Mouse (Mus musculus) left cerebral cortex, adult 18-20 months (tissue): Measurements from ENCODE around the gene Nlk. TPM values are rescaled to one million over a fixed set of nuclear protein-coding genes. Genes with fewer than 3 reads are reported as not detected.
"Not testable (repeated sequence)": the region's sequence is repeated elsewhere in the genome, so short reads cannot be mapped to it uniquely, and the experiment has no call there.

ENCODE experiments used
- DNase-seq, 2 experiments: peaks; one replicate each; pipeline ENCODE4 v3.0.0; 2021 to 2022; ENCODE audit warnings: low spot score in 2 of 2, mixed read lengths in 1 of 2
- total RNA-seq, 2 experiments: library from RNA; stranded (reverse); gene quantifications; 2 replicates each; pipeline ENCODE4 v1.2.3; 2021

The Nlk gene
- total RNA-seq, 2 experiments from 2014 or later, result 103 to 113 TPM

DNA sequence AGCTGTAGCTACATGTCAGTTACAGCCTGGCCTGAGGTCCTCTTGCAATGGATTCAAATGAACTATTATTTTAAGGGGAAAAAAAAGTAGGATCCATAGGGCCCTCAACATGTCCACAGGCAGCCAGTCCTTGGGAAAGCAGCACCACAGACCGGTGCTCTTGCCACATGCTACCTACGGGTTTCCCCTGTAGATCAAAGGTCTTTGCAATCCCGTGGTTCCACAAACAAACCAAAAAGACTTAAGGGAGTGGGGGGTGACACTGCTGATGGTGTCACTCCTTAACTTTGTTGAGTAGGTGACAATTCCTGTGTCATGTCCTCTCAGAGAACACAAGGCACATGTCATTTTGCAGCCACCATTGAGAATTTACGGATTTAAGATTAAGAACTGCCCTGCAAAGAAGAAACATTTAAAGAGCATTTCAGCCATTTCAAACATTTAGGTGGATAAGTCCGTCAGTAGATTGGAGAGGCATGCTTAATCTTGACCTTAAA lies 147.6 kb downstream of the Nlk start:
- no peak for DNase-seq

DNA sequence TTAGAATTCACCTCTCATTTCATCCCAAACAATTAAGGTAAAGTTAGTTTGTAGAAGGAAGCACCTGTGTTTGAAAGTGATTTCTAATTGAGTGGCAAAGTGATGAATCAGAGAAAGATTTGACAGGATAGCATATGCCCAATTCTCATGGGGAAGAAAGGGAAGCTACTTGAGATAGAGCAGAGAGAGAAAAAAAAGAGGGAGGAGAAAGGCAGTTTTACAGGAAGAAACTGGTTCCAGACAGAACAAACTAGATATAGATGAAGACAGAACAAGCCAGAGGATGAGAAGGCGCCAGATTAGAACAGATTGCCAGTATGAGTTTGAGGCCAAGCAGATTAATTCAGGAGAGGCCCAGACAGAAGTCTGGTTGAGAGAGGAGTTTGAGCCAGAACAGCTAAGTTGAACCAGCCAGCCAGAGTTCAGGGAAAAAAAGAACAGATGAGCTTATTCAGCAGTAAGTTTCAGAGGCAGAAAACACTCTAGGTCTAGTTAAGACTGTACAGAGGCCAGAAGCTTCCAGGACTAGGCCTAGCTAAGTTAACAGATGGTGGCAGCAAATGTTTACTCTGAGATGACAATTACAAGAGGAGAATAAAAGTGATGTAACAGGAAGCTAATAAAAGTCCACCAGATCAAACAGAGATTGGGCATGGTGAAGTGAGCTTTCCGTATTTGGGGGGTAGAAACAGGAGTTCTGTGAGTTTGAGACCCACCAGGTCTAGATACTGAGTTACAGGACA lies 149.3 kb downstream of the Nlk start:
- DNase-seq, result no peak

DNA sequence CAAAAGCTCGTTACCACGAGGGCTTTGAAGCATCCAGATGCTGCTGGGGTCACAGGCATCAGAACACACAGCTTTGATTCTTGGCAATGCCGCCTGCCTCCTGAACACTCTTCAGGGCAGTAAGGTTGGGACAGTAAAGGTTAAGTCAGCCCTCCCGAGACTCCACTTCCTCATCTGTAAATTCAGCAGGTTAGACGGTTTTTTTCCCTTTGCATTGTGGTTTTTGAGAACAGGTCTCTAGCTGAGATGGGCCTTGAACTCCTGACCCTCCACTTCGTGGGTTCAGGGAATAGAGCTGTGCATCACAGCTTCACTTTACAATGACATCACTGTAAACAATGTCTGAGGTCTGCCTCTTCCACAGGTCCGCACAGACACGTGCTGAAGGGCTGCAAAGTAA lies 152.0 kb downstream of the Nlk start:
- DNase-seq, result no peak

DNA sequence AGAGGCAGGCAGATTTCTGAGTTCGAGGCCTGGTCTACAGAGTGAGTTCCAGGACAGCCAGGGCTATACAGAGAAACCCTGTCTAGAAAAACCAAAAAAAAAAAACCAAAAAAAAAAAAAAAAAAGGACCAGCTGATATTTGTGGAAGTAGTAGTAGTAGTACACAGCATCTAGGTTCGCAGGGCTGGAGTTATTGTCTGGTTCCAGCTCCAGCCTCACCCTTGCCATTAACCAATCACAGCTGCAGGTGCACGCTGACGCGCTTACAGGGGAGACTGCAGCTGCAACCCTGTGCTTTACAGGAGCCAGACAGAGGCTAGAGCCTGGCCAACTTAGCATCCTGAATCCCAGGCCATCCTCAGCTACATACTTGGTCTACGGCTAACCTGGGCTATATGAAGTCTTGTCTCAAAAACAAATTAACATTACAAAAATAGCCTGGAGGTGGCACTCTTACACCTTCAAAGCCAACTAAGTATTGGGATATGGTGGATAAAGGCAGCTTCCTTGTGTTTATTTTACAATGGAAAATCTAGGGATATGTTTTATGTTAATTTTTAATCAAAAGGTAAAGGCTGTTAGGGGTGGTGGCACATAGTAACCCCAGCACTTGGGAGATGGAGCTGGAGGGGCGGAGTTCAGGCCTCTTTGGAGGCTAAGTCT lies 152.6 kb downstream of the Nlk start:
- no peak for DNase-seq

DNA sequence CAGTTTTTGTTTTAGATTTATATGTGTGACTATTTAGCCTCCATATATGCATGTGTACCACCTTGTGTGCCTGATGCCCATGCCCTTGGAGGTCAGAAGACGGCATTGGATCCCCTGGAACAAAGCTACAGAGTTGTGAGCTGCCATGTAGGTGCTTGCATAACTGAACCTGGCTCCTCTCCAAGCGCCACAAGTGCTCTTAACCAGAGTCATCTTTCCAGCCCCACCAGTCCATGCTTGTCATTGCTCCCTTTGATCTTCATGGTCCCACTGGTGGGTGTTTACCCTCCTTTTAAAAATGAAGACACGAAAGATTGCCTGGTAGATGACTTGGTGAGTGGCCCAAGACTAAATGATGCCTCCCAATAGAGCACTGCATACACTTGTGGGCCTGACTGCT lies 156.8 kb downstream of the Nlk start:
- no peak for DNase-seq

DNA sequence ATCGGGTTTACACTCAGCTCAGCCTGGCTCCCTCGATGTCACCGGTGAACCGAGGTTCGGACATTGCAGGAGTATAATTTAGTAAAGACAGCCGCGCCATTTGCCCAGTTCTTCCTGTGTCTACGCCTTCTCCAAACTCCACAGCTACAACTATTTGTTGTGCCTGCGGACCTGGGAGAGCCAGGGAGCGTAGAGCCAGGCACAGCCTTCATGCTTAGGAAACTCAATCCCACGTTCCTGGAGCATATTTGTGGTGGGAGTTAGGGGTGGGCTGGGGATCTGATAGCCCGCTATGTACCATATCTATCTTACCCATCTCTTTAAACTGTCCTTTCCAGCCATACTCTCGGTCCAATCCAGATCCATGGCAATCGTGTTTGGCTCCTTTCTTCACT lies 160.5 kb downstream of the Nlk start:
- DNase-seq, result no peak

DNA sequence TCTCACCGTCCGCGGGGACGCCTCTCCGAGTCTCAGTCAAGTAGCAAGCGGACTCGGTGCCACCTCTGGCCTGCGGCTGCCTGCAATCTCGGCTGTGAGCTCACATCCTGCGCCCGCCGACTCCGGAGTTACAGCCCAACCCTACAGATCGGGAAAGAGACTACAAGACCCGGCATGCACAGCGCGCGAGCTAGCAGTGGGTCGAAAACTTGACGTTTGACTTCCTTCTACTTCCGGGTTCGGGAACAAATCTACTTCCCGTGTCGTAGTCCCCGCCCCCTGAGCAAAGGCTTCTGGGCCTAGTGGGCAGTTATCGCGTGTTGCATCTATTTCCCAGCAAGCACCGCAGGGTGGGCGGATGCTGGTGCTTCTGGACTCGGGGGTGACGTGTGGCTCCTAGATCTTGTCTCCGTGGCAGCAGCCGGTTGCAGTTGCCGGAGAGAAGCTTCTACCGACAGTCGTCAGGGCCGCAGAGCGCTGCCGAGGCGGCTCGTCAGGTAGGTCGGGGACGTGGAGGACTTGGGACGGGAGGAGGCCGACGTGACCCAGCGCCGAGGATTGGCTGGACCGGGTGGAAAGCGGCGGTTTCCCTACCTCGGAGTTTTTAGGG lies 161.0 kb downstream of the Nlk start, which contains the start of the genes Tnfaip1 and Ift20:
TSS of gene Tnfaip1 (minus strand) at position 253 of the 610 bp plus-strand sequence.
TSS of gene Ift20 (plus strand) at position 282 of the 610 bp plus-strand sequence.
- DNase-seq, result peak; percentile 96 to 98

DNA sequence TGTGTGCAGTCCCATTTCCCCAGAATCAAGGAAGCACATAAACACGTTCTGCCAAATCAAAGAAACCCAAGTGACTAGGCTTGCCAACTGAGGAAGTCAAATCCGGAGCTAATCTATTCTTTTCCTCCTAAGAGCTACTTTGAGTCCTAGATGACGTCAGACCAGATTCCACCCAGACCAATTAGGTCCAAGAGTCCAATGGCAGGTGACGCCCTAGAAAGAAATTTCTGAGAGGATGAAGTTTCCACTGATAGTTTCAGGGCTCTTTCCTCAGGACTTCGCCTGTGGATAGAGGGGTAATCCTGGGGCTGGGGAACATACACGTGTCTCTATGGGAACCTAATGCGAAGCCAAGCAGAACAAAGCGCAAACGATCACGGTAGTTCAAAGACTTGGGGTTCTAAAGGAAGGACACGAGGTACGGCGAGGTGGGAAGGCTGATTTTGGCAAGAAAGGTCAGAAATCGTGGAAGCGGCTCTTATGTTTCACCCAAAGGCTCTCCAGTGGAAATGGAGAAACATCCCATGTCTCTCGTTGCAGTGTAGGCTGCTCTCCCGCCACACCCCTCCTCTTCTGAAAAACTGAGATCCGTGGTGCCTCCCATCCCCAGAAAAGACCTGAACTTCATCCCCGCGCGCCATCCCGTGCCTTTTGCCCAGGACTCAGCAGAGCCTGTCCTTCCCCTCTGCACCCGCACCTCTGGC lies 161.6 kb downstream of the Nlk start:
- no peak for DNase-seq

DNA sequence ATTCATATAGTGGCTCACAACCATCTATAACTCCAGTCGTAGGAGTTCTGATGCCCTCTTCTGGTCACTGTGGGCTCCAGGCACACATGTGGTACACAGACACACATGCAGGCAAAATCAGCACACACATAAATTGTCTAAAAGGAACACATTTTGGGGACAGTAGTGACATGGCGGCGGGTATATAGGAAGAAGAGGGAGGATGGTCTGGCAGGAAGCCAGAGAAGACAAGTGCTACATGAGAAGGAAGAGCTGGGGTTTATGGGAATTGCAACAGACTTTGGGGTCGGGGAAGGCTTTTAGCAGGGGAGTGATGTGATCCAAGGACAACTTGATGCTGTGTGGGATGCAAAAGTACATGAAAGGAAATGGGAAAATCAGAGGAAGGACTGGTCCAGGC lies 162.7 kb downstream of the Nlk start:
- no peak for DNase-seq

DNA sequence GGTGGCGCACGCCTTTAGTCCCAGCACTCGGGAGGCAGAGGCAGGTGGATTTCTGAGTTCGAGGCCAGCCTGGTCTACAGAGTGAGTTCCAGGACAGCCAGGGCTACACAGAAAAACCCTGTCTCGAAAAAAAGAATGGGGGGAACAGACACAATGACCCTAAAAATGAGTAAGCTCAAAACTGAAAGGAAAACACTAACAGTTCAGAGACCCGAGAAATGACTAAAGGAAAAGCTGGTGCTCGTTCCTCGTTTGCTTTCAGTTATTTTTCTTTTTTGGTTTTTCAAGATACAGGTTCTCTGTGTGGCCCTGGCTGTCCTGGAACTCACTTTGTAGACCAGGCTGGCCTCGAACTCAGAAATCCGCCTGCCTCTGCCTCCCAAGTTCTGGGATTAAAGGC lies 165.7 kb downstream of the Nlk start:
- DNase-seq, result not testable (repeated sequence)

DNA sequence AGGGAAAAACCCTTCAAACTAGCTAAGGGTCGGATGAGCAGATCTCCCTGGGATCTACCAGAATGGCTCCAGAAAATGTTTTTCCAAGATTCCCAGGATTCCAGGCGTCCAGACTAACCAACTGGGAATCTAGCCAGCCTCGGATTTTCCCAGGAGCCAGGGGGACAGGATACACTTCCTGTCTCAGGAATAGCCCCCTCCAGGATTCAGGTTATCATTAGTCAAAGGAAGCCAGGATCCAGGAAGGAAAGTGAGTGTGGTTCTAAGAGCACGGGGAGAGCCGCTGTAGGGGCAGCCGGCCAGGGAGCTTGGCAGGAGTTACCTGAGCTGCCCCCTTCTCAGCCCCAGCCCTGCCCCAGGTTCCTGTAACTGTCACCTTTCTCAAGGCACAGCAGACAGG lies 166.1 kb downstream of the Nlk start:
- no peak for DNase-seq

DNA sequence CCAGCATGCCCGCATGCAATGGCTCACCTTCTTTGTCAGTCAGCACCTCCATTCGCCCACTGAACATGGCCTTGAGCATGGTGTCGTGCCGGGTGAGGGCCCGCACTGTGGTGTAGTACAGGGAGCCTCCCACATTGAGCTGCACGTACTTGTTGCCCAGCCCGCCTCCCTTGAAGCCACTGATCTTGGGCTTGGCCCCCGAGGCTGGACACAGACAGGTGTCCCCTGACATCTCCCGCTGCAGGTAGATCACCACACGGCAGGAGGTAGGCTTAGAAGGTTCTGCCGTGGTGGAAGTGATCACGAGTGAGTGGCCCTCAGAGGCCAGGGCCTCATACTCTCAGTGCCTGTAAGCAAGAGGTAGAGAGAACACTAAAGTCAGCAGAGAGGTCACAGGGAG lies 167.2 kb downstream of the Nlk start:
- no peak for DNase-seq

DNA sequence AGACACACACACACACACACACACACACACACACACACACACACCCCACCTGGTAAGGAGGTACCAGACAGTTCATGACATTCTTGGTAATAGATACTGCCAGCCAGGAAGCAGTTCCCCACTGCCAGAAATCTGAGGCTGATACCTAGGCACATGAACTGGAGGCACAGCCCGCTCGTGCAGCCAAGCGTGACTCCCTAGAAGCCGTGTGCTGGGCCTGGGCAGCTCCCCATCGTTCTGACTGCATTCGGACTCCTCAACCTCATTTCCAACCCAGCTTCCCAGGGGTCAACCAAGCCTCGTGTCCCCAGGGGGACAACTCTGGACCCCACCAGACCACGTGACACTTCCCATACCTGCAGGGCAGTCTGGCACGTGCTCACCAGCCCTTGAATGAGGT lies 168.5 kb downstream of the Nlk start:
- DNase-seq, result no peak

DNA sequence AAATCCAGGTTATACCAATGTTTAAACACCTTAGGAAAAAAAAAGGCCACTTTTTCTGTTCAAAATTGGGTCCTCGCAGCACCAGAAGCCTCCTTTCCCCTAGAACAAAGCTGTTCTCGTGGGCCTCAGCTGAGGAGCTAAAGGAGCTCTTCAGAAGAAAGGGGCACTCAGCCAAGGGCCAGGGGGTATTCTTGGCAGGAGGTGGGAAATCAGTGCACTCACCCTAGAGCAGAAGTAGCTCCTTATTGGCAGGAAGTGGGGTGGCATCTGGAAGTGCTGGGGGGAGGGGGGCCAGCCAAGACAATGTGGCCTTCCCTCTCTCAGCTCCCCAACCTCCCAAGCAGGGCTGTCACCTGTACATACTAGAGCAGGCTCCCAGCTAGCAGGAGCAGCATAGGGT lies 172.3 kb downstream of the Nlk start:
- DNase-seq, result no peak

DNA sequence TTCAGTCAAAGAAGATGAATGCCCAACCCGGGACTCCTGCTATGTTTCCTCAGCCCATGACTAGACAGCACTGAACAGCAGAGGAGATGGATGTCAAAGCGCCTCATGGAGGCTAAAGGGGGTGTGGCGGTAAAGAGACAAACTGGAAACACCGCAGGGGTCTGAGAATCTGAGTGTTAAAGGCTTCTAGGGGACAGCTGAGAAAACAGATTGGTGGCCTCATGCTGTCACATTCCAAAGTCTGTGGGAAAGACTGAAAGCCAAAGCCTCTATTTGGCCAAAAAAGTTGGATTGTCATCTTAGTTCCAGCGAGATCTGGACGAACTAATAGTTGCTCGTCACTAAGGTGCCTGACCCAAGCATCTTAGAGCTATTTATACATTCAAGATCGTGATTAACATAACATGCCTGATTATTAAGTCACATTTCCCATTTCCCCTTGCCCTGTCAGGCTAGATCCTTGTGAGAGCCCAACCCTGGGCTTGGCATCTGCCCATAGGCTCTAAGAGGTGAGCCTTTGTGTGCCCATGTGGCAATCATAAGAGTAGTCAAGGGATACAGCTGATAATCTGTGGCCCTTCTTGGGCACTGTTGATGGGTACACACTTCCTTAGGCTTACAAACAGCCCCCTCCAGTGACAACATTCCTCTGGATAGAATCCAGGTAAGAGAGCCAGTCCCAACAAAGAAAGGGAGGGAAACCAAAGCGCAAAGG lies 173.8 kb downstream of the Nlk start:
- DNase-seq, result no peak

DNA sequence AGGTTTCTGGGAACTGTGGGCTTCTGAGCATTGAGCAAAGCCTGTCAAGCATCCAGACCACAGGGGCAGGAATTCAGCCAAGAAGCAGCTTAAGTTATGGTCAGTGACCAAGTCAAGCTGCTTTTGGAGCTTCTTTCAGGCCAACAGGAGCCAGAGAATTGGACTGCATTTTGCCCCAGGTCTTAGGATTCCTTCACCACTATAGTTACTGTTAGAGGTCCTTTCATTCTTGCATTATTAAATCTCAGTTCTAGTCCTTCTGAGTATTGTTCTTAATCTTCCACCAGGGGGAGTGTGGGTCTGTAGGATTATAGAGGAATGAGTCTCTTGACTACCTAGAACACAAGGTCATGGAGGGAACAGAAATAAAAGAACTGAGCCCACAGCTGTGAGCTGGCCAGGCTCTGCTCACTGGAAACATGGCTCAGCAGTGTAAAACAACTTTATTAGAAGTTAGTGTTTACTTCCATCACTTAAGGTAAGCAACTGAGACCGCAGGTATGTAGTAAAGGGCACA lies 174.6 kb downstream of the Nlk start:
- no peak for DNase-seq

DNA sequence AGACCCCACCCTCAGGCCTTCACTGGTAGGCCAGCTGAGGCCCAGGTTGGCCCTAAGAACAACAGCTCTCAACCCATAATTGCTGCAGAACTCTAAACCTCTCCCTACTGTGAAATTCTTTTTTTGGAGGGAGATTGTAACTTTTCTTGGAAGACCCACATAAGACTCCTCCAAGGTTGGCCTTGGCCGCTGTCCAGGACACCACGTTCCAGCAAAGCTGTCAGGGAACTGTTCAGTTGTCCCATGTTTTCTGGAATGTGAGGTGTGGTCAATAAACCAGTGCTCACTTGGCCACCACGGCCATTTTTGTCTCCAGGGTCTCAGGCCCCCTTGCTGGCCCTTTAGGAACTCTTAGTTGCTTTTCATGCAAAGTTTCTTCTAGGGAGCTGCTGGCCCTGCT lies 175.3 kb downstream of the Nlk start:
- no peak for DNase-seq

DNA sequence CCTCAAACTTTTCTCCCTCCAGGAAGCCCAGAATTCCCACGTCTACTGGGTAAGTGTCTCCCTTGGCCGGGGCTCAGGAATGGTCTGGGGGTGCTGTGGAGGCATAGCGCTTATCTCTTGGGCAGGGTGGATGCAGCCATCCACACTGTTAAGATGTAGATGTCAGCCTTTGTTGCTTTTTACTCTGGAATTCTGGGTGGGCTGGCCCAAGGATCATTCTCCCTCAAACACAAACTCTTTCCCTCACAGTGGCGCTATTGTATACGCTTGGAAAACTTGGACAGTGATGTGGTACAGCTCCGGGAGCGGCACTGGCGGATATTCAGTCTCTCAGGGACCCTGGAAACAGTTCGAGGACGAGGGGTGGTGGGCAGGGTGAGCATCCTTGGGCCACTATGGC lies 178.2 kb downstream of the Nlk start:
- DNase-seq, result no peak
